ENCODE assay signal across 23 mouse cellular contexts in genomic region chr3:79810563-79810962, GRCm38 (mm10).
"Had no signal": no experiment of that assay in that cellular context is flagged by ENCODE, and none has a peak within 500 bp of the region (broad histone marks: within the 10 kb centered on the region; RNA-seq: fewer than 3 reads in every experiment).

No protein-coding gene starts in this region.

- H3K27ac ChIP-seq: gastrocnemius, adult 2 months; heart, embryonic 10.5 days; hindbrain, embryonic 13.5 days; hindbrain, embryonic 15.5 days; hindbrain, postnatal 0 days; layer of hippocampus, adult 2 months; limb, embryonic 13.5 days; limb, embryonic 15.5 days; liver, embryonic 12.5 days; liver, embryonic 14.5 days had no signal

- H3K27me3 ChIP-seq: heart, embryonic 12.5 days; hindbrain, embryonic 13.5 days; limb, embryonic 13.5 days; limb, embryonic 15.5 days; liver, embryonic 12.5 days had no signal

- H3K4me1 ChIP-seq: heart, embryonic 10.5 days; heart, embryonic 12.5 days; hindbrain, embryonic 15.5 days; limb, embryonic 13.5 days had no signal

- H3K9ac ChIP-seq: heart, embryonic 12.5 days; hindbrain, embryonic 13.5 days; hindbrain, embryonic 15.5 days; limb, embryonic 13.5 days; limb, embryonic 15.5 days; liver, embryonic 12.5 days; liver, embryonic 14.5 days had no signal

- H3K4me3 ChIP-seq: gastrocnemius, adult 2 months; heart, embryonic 10.5 days; heart, embryonic 12.5 days; hindbrain, embryonic 13.5 days; hindbrain, embryonic 15.5 days; layer of hippocampus, adult 2 months; limb, embryonic 13.5 days; limb, embryonic 15.5 days; liver, embryonic 12.5 days had no signal

- H3K9me3 ChIP-seq: heart, embryonic 10.5 days; heart, embryonic 12.5 days; hindbrain, embryonic 13.5 days; hindbrain, embryonic 15.5 days; limb, embryonic 13.5 days; limb, embryonic 15.5 days; liver, embryonic 12.5 days had no signal

- H3K36me3 ChIP-seq: hindbrain, embryonic 13.5 days; hindbrain, embryonic 15.5 days; limb, embryonic 13.5 days; limb, embryonic 15.5 days; liver, embryonic 12.5 days had no signal

- H3K4me2 ChIP-seq: heart, embryonic 12.5 days; hindbrain, embryonic 13.5 days; hindbrain, embryonic 15.5 days; limb, embryonic 13.5 days; limb, embryonic 15.5 days; liver, embryonic 12.5 days had no signal

- ATAC-seq: hindbrain, postnatal 0 days; intestine, postnatal 0 days; liver, embryonic 12.5 days had no signal

- DNase-seq: gastrocnemius, adult 2 months; gastrocnemius, postnatal 10 days; gastrocnemius, postnatal 25 days; heart, adult 18-20 months; heart, postnatal 10 days; kidney, adult 18-20 months; kidney, adult 8-10 months; kidney, postnatal 10 days; kidney, postnatal 25 days; kidney, postnatal 4 days; layer of hippocampus, postnatal 36 days; left cerebral cortex, postnatal 4 days had no signal
